Mouse (Mus musculus): Measurements from ENCODE around the gene Slc8b1.

DNA sequence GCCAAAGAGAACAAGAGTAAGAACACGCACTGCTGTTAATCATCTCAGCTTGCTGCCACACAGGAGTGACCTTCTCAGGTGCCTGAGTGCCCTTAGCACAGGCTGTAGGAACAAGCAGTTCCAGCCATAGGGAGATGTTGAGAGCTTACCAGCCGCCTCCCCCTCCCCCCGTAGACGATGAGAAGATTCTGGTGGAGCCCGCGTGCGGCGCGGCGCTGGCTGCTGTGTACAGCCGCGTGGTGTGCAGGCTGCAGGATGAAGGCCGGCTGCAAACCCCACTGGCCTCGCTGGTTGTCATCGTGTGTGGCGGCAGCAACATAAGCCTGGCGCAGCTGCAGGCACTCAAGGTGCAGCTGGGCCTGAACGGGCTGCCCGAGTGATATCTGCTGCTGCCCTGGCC is 27.6 kb upstream of the Slc8b1 start:
- TF ChIP-seq CTCF (IDR thresholded peaks at IDR 0.05; ENCODE audit: control insufficient read depth, insufficient read depth, insufficient replicate concordance, low read depth, low read length), result no peak
- TF ChIP-seq POLR2A (IDR thresholded peaks at IDR 0.05; ENCODE audit: control insufficient read depth, low read depth, low read length), result no peak

Data from testis, adult 2 months (tissue).